Mouse (Mus musculus) bone marrow, adult 2 months (tissue): ENCODE measurements around the gene Btd. TPM values are rescaled to one million over a fixed set of nuclear protein-coding genes. Genes with fewer than 3 reads are reported as not detected.

Experiments used
- H3K27ac ChIP-seq: fragments of 200-500 bp; 2 replicates; pipeline ENCODE4 v1.5.1; 2012; ENCODE audit warnings: low read depth, mild to moderate bottlenecking, control low read depth, inconsistent platforms, low read length; ENCODE audit not compliant: control insufficient read depth, poor library complexity, insufficient read depth
- H3K4me1 ChIP-seq: fragments of 200-500 bp; 2 replicates; pipeline ENCODE4 v1.6.1; 2011; ENCODE audit warnings: low read length; ENCODE audit not compliant: control insufficient read depth, insufficient read depth
- H3K4me3 ChIP-seq: fragments of 200-500 bp; replicated peaks from 2 replicates; pipeline ENCODE3; 2011; ENCODE audit warnings: mild to moderate bottlenecking, low read depth, low read length, control low read depth; ENCODE audit not compliant: control insufficient read depth
- CTCF ChIP-seq: fragments of 200-500 bp; IDR thresholded peaks from 2 replicates; pipeline ENCODE4 v1.5.1; 2011; ENCODE audit warnings: low read length, control low read depth; ENCODE audit not compliant: control insufficient read depth, insufficient read depth
- POLR2A ChIP-seq: fragments of 200-500 bp; IDR thresholded peaks from 2 replicates; pipeline ENCODE4 v1.6.1; 2011; ENCODE audit warnings: low read depth, mild to moderate bottlenecking, control low read depth, low read length, borderline replicate concordance; ENCODE audit not compliant: control insufficient read depth
- WGBS: fragments of 180-500 bp; shearing (Covaris S2); methylation state at CpG from one replicate; pipeline ENCODE4 v1.1.7; 2018; 5-methylcytosine and 5-hydroxymethylcytosine counted together
- polyA plus RNA-seq: library from polyadenylated mRNA; stranded (reverse); fragments of >200 nt; gene quantifications from 2 replicates; pipeline ENCODE4 v1.2.4, GENCODE M21; 2011; ENCODE audit warnings: low replicate concordance; ENCODE audit not compliant: missing spikeins, insufficient read depth, insufficient read length

Btd gene
- polyA plus RNA-seq, 1 experiment = 2.5 TPM

- Histone ChIP-seq H3K4me3 (peak within 1 kb of the TSS; percentile 82), H3K4me1 (no peaks in the 10 kb centered on the region; the same call in 1 of the 2 replicates), H3K27ac (peak within 1 kb of the TSS; percentile 69)
- no peak for TF ChIP-seq POLR2A
- TF ChIP-seq CTCF = no peak
- WGBS = 1% methylated on average over 26 of the region's 26 CpGs
Observed at GRCm38 (mm10) chr14:31640346-31640889, 410 bp upstream of the Btd start, which contains the start of gene Gm49387. TSS of gene Gm49387 (minus strand) at chr14:31640878.

- 55% methylated on average over 9 of the region's 9 CpGs for WGBS
- peak overlapping the region; percentile 82 for H3K4me3 ChIP-seq
- H3K4me1 ChIP-seq = no peaks in the 10 kb centered on the region; the same call in 1 of the 2 replicates
- TF ChIP-seq CTCF (no peak), POLR2A (no peak)
- H3K27ac ChIP-seq = no peak overlapping the region
Observed at GRCm38 (mm10) chr14:31641506-31642155, 803 bp downstream of the Btd start.

GRCm38 (mm10) chr14:31644183-31644830 lies 3.5 kb downstream of the Btd start:
- WGBS = 62% methylated on average over 5 of the region's 5 CpGs
- no peak for TF ChIP-seq POLR2A
- no peak for TF ChIP-seq CTCF
- Histone ChIP-seq H3K4me1 (no peaks in the 10 kb centered on the region; the same call in 1 of the 2 replicates), H3K4me3 (no peak overlapping the region), H3K27ac (no peak overlapping the region)

- WGBS = 59% methylated on average over 3 of the region's 3 CpGs
- no peaks in the 10 kb centered on the region; the same call in 1 of the 2 replicates for H3K4me1 ChIP-seq
- no peak overlapping the region for H3K4me3 ChIP-seq
- no peak overlapping the region for H3K27ac ChIP-seq
- TF ChIP-seq POLR2A (no peak), CTCF (peak; percentile 41; the same call in 1 of the 2 replicates)
Observed at GRCm38 (mm10) chr14:31644931-31645547, 4.2 kb downstream of the Btd start.

GRCm38 (mm10) chr14:31645920-31646319 lies 5.1 kb downstream of the Btd start:
- TF ChIP-seq CTCF (no peak), POLR2A (no peak)
- H3K4me1 ChIP-seq = no peaks in the 10 kb centered on the region; the same call in 1 of the 2 replicates
- H3K27ac ChIP-seq = no peak overlapping the region
- no peak overlapping the region for H3K4me3 ChIP-seq
- 84% methylated on average over 7 of the region's 7 CpGs for WGBS

DNA sequence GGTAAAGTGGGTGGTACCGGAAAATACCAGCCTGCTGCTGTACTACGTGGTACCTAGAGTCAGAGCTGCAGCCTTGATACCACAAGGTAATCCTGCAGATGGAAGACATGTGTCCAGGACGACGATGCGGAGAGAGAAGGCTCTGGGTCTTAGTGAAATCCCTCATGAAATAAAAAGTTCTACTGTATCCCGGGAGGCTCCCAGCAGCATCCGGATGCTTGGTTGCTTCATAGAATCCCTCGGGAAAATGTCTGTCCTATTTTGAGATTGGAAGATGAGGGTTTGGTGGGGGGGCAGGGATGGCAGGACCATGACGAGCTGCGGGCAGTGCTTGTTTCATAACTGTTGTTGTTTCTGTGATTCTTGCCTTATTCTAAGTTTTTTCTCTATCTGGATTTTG lies 7.2 kb downstream of the Btd start:
- Histone ChIP-seq H3K27ac (no peak overlapping the region), H3K4me3 (no peak overlapping the region), H3K4me1 (no peaks in the 10 kb centered on the region; the same call in 1 of the 2 replicates)
- WGBS = 84% methylated on average over 10 of the region's 10 CpGs
- no peak for TF ChIP-seq POLR2A
- TF ChIP-seq CTCF = no peak

DNA sequence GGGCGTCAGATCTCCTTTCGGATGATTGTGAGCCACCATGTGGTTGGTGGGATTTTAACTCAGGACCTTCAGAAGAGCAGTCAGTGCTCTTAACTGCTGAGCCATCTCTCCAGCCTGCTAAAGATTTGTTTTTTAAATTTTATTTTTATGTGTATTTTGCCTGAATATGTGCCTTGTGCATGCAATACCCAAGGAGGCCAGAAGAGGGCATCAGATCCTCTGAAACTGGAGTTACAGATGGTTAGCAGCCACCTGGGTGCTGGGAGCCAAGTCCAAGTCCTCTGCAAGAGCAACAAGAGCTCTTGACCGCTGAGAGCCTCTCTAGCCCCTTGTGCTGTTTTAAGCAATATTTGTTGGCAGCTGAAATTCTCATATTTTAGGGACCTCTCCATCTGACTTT lies 9.5 kb downstream of the Btd start:
- H3K27ac ChIP-seq = no peak overlapping the region
- no peak for TF ChIP-seq POLR2A
- TF ChIP-seq CTCF = no peak
- no peaks in the 10 kb centered on the region; the same call in 1 of the 2 replicates for H3K4me1 ChIP-seq
- no peak overlapping the region for H3K4me3 ChIP-seq
- 90% methylated on average over 3 of the region's 3 CpGs for WGBS

- TF ChIP-seq CTCF (no peak), POLR2A (no peak)
- H3K4me3 ChIP-seq = no peak overlapping the region
- no peaks in the 10 kb centered on the region; the same call in 1 of the 2 replicates for H3K4me1 ChIP-seq
- 83% methylated on average over 7 of the region's 7 CpGs for WGBS
- H3K27ac ChIP-seq = no peak overlapping the region
Observed at GRCm38 (mm10) chr14:31651206-31651605, 10.4 kb downstream of the Btd start.
